Mouse (Mus musculus): ENCODE measurements around the gene Rarb. TPM values are rescaled to one million over a fixed set of nuclear protein-coding genes. Genes with fewer than 3 reads are reported as not detected.

The Rarb gene
- total RNA-seq, 1 experiment from 2014 or later, result 12.7 TPM

DNA sequence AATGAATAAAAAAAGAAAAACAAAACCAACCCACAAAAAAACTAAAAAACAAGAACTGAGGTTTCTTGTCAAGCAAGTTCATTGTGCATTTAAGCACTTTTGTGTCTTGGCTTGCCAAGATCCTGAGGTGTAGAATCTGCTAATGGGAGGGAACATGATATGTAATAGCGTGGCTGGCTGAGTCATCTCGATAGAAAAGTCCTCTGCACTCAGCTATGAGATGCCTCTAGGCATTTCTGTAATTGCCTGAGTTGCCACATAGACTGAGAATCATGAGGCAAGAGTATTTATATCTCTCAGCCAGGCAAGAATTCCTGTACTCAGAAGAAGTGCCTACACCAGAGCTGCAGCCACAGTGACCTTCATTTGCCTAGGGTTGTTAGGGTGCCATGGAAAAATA lies 385.8 kb downstream of the Rarb start:
- DNase-seq, result no peak

DNA sequence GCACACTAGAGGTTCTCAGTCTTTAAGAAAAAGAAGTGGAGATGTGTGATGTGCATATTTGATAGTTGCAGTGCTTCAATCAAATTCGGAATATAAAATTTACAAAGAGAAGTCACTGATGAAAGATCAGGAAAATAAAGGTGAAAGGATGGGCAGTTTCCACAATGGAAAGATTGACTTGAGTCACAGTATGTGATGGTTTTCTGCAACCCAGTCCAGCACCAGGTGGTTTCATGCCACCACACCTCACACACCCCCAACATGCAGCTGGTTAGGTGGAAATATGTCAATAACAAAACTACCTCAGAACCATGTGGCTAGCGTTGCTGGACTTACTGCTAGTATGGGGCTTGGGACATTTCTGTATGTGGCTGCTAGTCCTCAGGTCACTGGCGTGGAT lies 386.4 kb downstream of the Rarb start:
- DNase-seq, result no peak

DNA sequence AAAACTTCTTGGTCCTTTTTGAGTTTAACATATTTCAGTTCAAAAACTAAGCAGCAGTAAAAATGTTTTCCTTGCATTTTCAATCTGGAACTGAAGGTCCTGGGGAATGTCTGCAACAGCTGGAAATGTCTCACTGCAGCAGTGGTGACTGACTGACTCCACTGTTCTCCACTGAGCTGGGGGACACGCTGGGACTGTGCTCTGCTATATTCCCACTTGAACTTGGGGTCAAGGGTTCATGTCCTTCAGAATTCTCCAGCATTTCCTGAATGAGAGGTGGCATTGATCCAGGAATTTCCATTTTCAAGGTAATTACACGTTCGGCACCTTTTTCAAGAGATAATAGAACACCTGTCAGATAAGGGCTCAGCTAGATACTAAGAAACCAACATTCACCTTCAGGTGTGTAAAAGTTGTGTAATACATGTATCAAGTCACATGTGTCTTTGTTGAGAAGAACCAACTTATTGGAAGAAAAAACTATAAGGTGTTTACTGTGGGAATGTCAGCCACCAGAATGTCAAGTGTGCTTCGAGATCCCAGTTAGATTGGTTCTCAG lies 386.9 kb downstream of the Rarb start:
- DNase-seq, result no peak

DNA sequence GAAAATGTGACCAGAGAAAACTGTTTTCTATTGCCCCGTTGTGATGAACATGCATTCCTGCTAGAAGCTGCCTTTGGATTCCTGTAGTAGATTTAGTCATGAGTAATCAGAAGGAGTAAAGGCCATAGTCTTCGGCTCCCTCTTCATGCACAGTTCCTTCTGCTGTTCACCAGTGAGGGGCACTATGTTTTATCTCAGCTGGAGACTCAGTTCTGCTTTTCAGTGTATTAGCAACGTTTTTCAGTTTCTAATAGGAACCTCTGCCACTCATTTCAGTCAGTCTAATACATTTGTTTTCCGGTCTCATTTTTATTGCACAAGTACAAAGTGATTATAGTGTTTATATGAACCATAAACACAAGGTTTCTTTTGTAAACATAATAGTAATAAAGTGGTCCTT lies 391.4 kb downstream of the Rarb start:
- no peak for DNase-seq

DNA sequence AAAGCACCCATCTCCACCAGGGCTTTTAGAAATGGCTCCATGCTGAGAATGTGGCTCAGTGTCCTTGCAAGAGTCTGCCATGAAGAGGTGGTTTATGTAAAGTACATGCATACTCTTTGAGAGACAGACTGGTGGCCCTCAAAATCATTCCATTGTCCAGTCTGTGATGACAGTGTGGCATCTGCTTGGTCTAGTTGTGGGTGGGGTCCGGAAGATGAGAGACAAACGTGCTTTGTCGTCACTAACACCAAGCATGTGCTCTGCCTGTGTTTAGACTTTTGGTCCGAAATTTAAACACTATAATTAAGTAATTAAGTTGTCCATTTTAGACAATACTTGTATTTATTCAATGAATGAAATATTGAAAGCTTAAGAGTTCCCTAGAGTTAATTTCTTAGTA lies 404.8 kb downstream of the Rarb start:
- no peak for DNase-seq

DNA sequence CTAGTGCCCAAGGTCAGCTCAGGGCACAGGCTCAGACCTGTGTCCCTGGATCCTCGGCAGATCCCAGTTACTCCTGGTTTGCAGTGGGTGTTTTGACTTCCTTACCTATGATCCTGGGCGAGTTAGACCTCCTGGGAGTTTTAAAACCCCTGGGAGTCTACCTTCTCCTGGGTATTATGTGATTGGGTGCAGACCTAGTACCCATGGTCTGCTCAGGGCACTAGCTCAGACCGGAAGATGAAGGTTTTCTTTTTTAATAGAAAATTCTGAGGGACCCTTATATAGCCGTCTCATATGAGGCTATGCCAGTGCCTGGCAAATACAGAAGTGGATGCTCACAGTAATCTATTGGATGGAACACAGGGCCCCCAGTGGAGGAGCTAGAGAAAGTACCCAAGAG lies 413.8 kb downstream of the Rarb start:
- no peak for DNase-seq

DNA sequence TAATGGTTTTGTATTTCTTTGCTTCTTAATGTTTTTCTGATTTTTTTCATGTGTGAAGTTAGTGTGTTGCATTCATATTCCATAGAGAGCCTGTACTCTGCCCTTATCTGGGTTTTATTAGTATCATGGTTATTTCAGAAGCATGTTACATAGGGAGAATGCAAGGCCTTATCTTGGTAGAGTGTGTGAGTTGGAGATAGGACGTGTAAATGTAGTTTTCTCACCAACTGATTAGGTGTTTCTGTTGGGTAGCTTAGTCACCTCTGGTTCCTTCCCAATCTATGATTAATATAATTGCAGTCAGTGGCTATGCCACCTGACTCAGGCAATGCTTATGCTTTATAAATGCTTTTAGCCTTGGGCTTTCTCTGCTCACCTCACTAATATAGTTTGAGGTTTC lies 434.2 kb downstream of the Rarb start:
- DNase-seq, result no peak
